Mouse (Mus musculus): Measurements from ENCODE around the gene Klk13. TPM values are rescaled to one million over a fixed set of nuclear protein-coding genes. Genes with fewer than 3 reads are reported as not detected.

The Klk13 gene
- polyA plus RNA-seq, 1 experiment from 2014 or later: 0.79 TPM

GRCm38 (mm10) chr7:43774802-43775201 is 62.4 kb downstream of the Klk13 start:
- H3K9ac ChIP-seq: no peak overlapping the region
- ATAC-seq (ENCODE audit: low FRiP score, low read depth): no peak
- H3K27me3 ChIP-seq: no peaks in the 10 kb centered on the region
- H3K4me2 ChIP-seq (replicated peaks): no peak overlapping the region
- H3K36me3 ChIP-seq: no peaks in the 10 kb centered on the region
- 60% methylated on average over 6 of the region's 6 CpGs for WGBS
- H3K4me3 ChIP-seq: no peak overlapping the region
- H3K27ac ChIP-seq: no peak overlapping the region
- H3K9me3 ChIP-seq: no peaks in the 10 kb centered on the region
- no peaks in the 10 kb centered on the region for H3K4me1 ChIP-seq

GRCm38 (mm10) chr7:43775311-43776057 is 63.1 kb downstream of the Klk13 start:
- Histone ChIP-seq H3K36me3 (no peaks in the 10 kb centered on the region), H3K4me2 (replicated peaks) (no peak overlapping the region), H3K9me3 (no peaks in the 10 kb centered on the region), H3K27me3 (no peaks in the 10 kb centered on the region), H3K4me1 (no peaks in the 10 kb centered on the region), H3K27ac (no peak overlapping the region), H3K9ac (no peak overlapping the region), H3K4me3 (no peak overlapping the region)
- WGBS: 40% methylated on average over 7 of the region's 7 CpGs
- no peak for ATAC-seq (ENCODE audit: low FRiP score, low read depth)

GRCm38 (mm10) chr7:43776506-43776905 is 64.1 kb downstream of the Klk13 start:
- Histone ChIP-seq H3K4me1 (no peaks in the 10 kb centered on the region), H3K4me2 (replicated peaks) (no peak overlapping the region), H3K27me3 (no peaks in the 10 kb centered on the region), H3K9me3 (no peaks in the 10 kb centered on the region), H3K27ac (no peak overlapping the region), H3K36me3 (no peaks in the 10 kb centered on the region), H3K4me3 (no peak overlapping the region), H3K9ac (no peak overlapping the region)
- ATAC-seq (ENCODE audit: low FRiP score, low read depth): no peak
- WGBS: 80% methylated on average over 5 of the region's 5 CpGs

Other genes starting within 250 kb of the Klk13 start
- gene Vsig10l, start 249.4 kb upstream of the Klk13 start, polyA plus RNA-seq (2015; fragmentation: Nextera tagmentation; extraction: Ambion mirVana): 3.9 and 4.8 TPM in 2 replicates
- 1.8 and 2.0 TPM in 2 replicates for gene Iglon5, start 222.5 kb upstream of the Klk13 start, polyA plus RNA-seq (2015; fragmentation: Nextera tagmentation; extraction: Ambion mirVana)
- gene 4931406B18Rik, start 206.6 kb upstream of the Klk13 start, polyA plus RNA-seq (2015; fragmentation: Nextera tagmentation; extraction: Ambion mirVana): not detected in 2 replicates
- gene Cd33, start 168.1 kb upstream of the Klk13 start, polyA plus RNA-seq (2015; fragmentation: Nextera tagmentation; extraction: Ambion mirVana): 1.2 and 1.5 TPM in 2 replicates
- gene Zfp658, start 150.3 kb upstream of the Klk13 start, polyA plus RNA-seq (2015; fragmentation: Nextera tagmentation; extraction: Ambion mirVana): 4.8 and 4.9 TPM in 2 replicates
- 14.4 and 15.4 TPM in 2 replicates for gene Zfp719, start 133.0 kb upstream of the Klk13 start, polyA plus RNA-seq (2015; fragmentation: Nextera tagmentation; extraction: Ambion mirVana)
- gene Zfp819, start 105.4 kb upstream of the Klk13 start, polyA plus RNA-seq (2015; fragmentation: Nextera tagmentation; extraction: Ambion mirVana): 0.27 and 0.33 TPM in 2 replicates
- not detected in 2 replicates for gene Ceacam18, start 77.9 kb upstream of the Klk13 start, polyA plus RNA-seq (2015; fragmentation: Nextera tagmentation; extraction: Ambion mirVana)
- gene Siglece, start 52.4 kb upstream of the Klk13 start, polyA plus RNA-seq (2015; fragmentation: Nextera tagmentation; extraction: Ambion mirVana): 0.62 and 0.70 TPM in 2 replicates
- gene Ctu1, start 40.6 kb upstream of the Klk13 start, polyA plus RNA-seq (2015; fragmentation: Nextera tagmentation; extraction: Ambion mirVana): 15.0 and 15.2 TPM in 2 replicates
- gene Klk14, start 22.1 kb upstream of the Klk13 start, polyA plus RNA-seq (2015; fragmentation: Nextera tagmentation; extraction: Ambion mirVana): not detected in 2 replicates
- gene Klk12, start 56.3 kb downstream of the Klk13 start, polyA plus RNA-seq (2015; fragmentation: Nextera tagmentation; extraction: Ambion mirVana): not detected in 2 replicates
- gene Klk11, start 62.0 kb downstream of the Klk13 start, polyA plus RNA-seq (2015; fragmentation: Nextera tagmentation; extraction: Ambion mirVana): 0.27 and 0.70 TPM in 2 replicates
- gene Klk10, start 68.5 kb downstream of the Klk13 start, polyA plus RNA-seq (2015; fragmentation: Nextera tagmentation; extraction: Ambion mirVana): 2.0 and 2.1 TPM in 2 replicates
- gene Klk9, start 79.3 kb downstream of the Klk13 start, polyA plus RNA-seq (2015; fragmentation: Nextera tagmentation; extraction: Ambion mirVana): 0.38 and 0.55 TPM in 2 replicates
- 16.8 and 19.0 TPM in 2 replicates for gene Klk8, start 85.0 kb downstream of the Klk13 start, polyA plus RNA-seq (2015; fragmentation: Nextera tagmentation; extraction: Ambion mirVana)
- gene Klk7, start 98.7 kb downstream of the Klk13 start, polyA plus RNA-seq (2015; fragmentation: Nextera tagmentation; extraction: Ambion mirVana): not detected in 2 replicates
- gene Klk6, start 111.9 kb downstream of the Klk13 start, polyA plus RNA-seq (2015; fragmentation: Nextera tagmentation; extraction: Ambion mirVana): not detected in 2 replicates
- 0.26 and 0.27 TPM in 2 replicates for gene Klk5, start 129.4 kb downstream of the Klk13 start, polyA plus RNA-seq (2015; fragmentation: Nextera tagmentation; extraction: Ambion mirVana)
- 0.20 and 0.27 TPM in 2 replicates for gene Klk4, start 168.6 kb downstream of the Klk13 start, polyA plus RNA-seq (2015; fragmentation: Nextera tagmentation; extraction: Ambion mirVana)
- not detected in 2 replicates for gene Klk15, start 221.2 kb downstream of the Klk13 start, polyA plus RNA-seq (2015; fragmentation: Nextera tagmentation; extraction: Ambion mirVana)
- not detected in 2 replicates for gene Klk1b8, start 238.1 kb downstream of the Klk13 start, polyA plus RNA-seq (2015; fragmentation: Nextera tagmentation; extraction: Ambion mirVana)